Mouse (Mus musculus) CH12.LX (cell line): ENCODE results near the gene Hinfp. TPM values are rescaled to one million over a fixed set of nuclear protein-coding genes. Genes with fewer than 3 reads are reported as not detected.
A peak's percentile ranks its signal among the peaks of the same experiment; 100 is the strongest.

ENCODE experiments used
- DNase-seq: peaks from one replicate; pipeline ENCODE4 v3.0.0-alpha.2; 2013; ENCODE audit errors: extremely low read depth
- H3K27ac ChIP-seq: 2 replicates; pipeline ENCODE4 v1.5.1; 2012; ENCODE audit warnings: low read depth, mild to moderate bottlenecking, control low read depth, moderate library complexity; ENCODE audit not compliant: insufficient read depth
- H3K27me3 ChIP-seq: replicated peaks from 2 replicates; pipeline ENCODE3; 2012; ENCODE audit warnings: inconsistent platforms
- H3K36me3 ChIP-seq, 2 experiments: replicated peaks in 1 of 2; 2 replicates each; pipeline versions ENCODE3 to v1.6.1; 2012; ENCODE audit warnings: inconsistent platforms in 1 of 2, low read length in 1 of 2, mild to moderate bottlenecking in 1 of 2, mixed read lengths in 1 of 2, moderate library complexity in 1 of 2; ENCODE audit not compliant: control insufficient read depth in 1 of 2, insufficient read depth in 1 of 2
- H3K4me1 ChIP-seq, 2 experiments: 2 replicates each; pipeline ENCODE4 v1.6.1; 2012; ENCODE audit warnings: inconsistent platforms in 1 of 2, moderate library complexity in 1 of 2; ENCODE audit not compliant: insufficient read depth in 2 of 2, control insufficient read depth in 1 of 2
- H3K4me2 ChIP-seq: 2 replicates; pipeline ENCODE4 v1.6.1; 2012; ENCODE audit warnings: low read depth, mild to moderate bottlenecking, control low read depth; ENCODE audit not compliant: poor library complexity, insufficient read depth, severe bottlenecking
- H3K4me3 ChIP-seq, 3 experiments: fragments of 150-350 bp in 1 of 3; sonication (generic) in 1 of 3; replicated peaks in 1 of 3; 2 replicates each; pipeline versions ENCODE3 to v1.5.1; 2011 to 2012; ENCODE audit warnings: low read depth in 2 of 3, low read length in 2 of 3, mild to moderate bottlenecking in 2 of 3, moderate library complexity in 2 of 3, control low read depth in 1 of 3, improper control_type of control experiment in 1 of 3, inconsistent platforms in 1 of 3, mixed read lengths in 1 of 3; ENCODE audit not compliant: poor library complexity in 1 of 3
- H3K79me2 ChIP-seq: replicated peaks from 2 replicates; pipeline ENCODE4 v1.6.1; 2012; ENCODE audit warnings: mild to moderate bottlenecking, moderate library complexity; ENCODE audit not compliant: control insufficient read depth, poor library complexity, insufficient read depth, severe bottlenecking; ENCODE audit errors: extremely low read depth
- H3K9ac ChIP-seq: 2 replicates; pipeline ENCODE4 v1.6.1; 2012; ENCODE audit warnings: low read depth, mild to moderate bottlenecking, control low read depth, moderate library complexity; ENCODE audit not compliant: insufficient read depth
- H3K9me3 ChIP-seq: replicated peaks from 2 replicates; pipeline ENCODE3; 2012; ENCODE audit warnings: low read length, inconsistent platforms, mixed read lengths
- BHLHE40 ChIP-seq: IDR thresholded peaks from 2 replicates; pipeline ENCODE4 v1.6.1; 2011; ENCODE audit warnings: mild to moderate bottlenecking, low read depth, low read length, improper control_type of control experiment
- CHD1 ChIP-seq: IDR thresholded peaks from 2 replicates; pipeline ENCODE4 v1.6.1; 2012; ENCODE audit warnings: low read depth, low read length, improper control_type of control experiment, inconsistent platforms
- CHD2 ChIP-seq: IDR thresholded peaks from 2 replicates; pipeline ENCODE4 v1.6.1; 2011; ENCODE audit warnings: low read length, improper control_type of control experiment
- CTCF ChIP-seq, 2 experiments: IDR thresholded peaks in 1 of 2; conservative IDR thresholded peaks in 1 of 2; 2 replicates each; pipeline ENCODE4 v1.5.1; 2011 to 2012; ENCODE audit warnings: low read depth in 2 of 2, low read length in 2 of 2, improper control_type of control experiment in 1 of 2, inconsistent platforms in 1 of 2, mild to moderate bottlenecking in 1 of 2, moderate library complexity in 1 of 2
- E2F4 ChIP-seq: IDR thresholded peaks from 2 replicates; pipeline ENCODE4 v1.6.1; 2011; ENCODE audit warnings: low read depth, low read length, improper control_type of control experiment; ENCODE audit not compliant: insufficient replicate concordance
- ELF1 ChIP-seq: IDR thresholded peaks from 2 replicates; pipeline ENCODE4 v1.6.1; 2014; ENCODE audit warnings: low read depth, mild to moderate bottlenecking, inconsistent platforms, low read length, improper control_type of control experiment
- EP300 ChIP-seq: IDR thresholded peaks from 2 replicates; pipeline ENCODE4 v1.6.1; 2011; ENCODE audit warnings: low read length, improper control_type of control experiment
- ETS1 ChIP-seq: conservative IDR thresholded peaks from 2 replicates; pipeline ENCODE4 v1.6.1; 2012; ENCODE audit warnings: low read depth, mild to moderate bottlenecking, inconsistent platforms, low read length, improper control_type of control experiment, moderate library complexity
- GABPA ChIP-seq: IDR thresholded peaks from 2 replicates; pipeline ENCODE4 v1.6.1; 2012; ENCODE audit warnings: low read depth, low read length, improper control_type of control experiment, inconsistent platforms; ENCODE audit not compliant: insufficient replicate concordance
- HCFC1 ChIP-seq: IDR thresholded peaks from 2 replicates; pipeline ENCODE4 v1.6.1; 2012; ENCODE audit warnings: low read depth, mild to moderate bottlenecking, inconsistent platforms, low read length, improper control_type of control experiment
- IRF4 ChIP-seq: IDR thresholded peaks from 2 replicates; pipeline ENCODE4 v1.6.1; 2014; ENCODE audit warnings: low read depth, mild to moderate bottlenecking, inconsistent platforms, low read length, improper control_type of control experiment
- JUN ChIP-seq: IDR thresholded peaks from 2 replicates; pipeline ENCODE4 v1.6.1; 2011; ENCODE audit warnings: low read depth, mild to moderate bottlenecking, low read length, improper control_type of control experiment, moderate library complexity; ENCODE audit not compliant: insufficient read depth
- JUND ChIP-seq: conservative IDR thresholded peaks from 2 replicates; pipeline ENCODE4 v1.6.1; 2011; ENCODE audit warnings: low read depth, low read length, improper control_type of control experiment
- KAT2A ChIP-seq: IDR thresholded peaks from 2 replicates; pipeline ENCODE4 v1.6.1; 2012; ENCODE audit warnings: low read length, improper control_type of control experiment, inconsistent platforms; ENCODE audit not compliant: insufficient replicate concordance
- MAFK ChIP-seq: IDR thresholded peaks from 2 replicates; pipeline ENCODE4 v1.6.1; 2011; ENCODE audit warnings: low read length, improper control_type of control experiment; ENCODE audit not compliant: insufficient replicate concordance
- MAX ChIP-seq: IDR thresholded peaks from 2 replicates; pipeline ENCODE4 v1.6.1; 2011; ENCODE audit warnings: low read length, improper control_type of control experiment
- MAZ ChIP-seq: IDR thresholded peaks from 2 replicates; pipeline ENCODE4 v1.6.1; 2012; ENCODE audit warnings: low read depth, mild to moderate bottlenecking, inconsistent platforms, low read length, improper control_type of control experiment, moderate library complexity
- MEF2A ChIP-seq: IDR thresholded peaks from 2 replicates; pipeline ENCODE4 v1.6.1; 2014; ENCODE audit warnings: low read depth, mild to moderate bottlenecking, inconsistent platforms, low read length, improper control_type of control experiment, borderline replicate concordance
- MXI1 ChIP-seq: IDR thresholded peaks from 2 replicates; pipeline ENCODE4 v1.6.1; 2011; ENCODE audit warnings: mild to moderate bottlenecking, low read depth, low read length, improper control_type of control experiment
- MYC ChIP-seq: IDR thresholded peaks from 2 replicates; pipeline ENCODE4 v1.6.1; 2011; ENCODE audit warnings: low read depth, mild to moderate bottlenecking, improper control_type of control experiment, low read length
- NELFE ChIP-seq: IDR thresholded peaks from 2 replicates; pipeline ENCODE4 v1.6.1; 2011; ENCODE audit warnings: low read depth, low read length, improper control_type of control experiment
- NRF1 ChIP-seq: IDR thresholded peaks from 2 replicates; pipeline ENCODE4 v1.6.1; 2014; ENCODE audit warnings: low read depth, mild to moderate bottlenecking, inconsistent platforms, low read length, improper control_type of control experiment, moderate library complexity
- PAX5 ChIP-seq: IDR thresholded peaks from 2 replicates; pipeline ENCODE4 v1.6.1; 2012; ENCODE audit warnings: low read length, inconsistent platforms, mixed read lengths
- POLR2A ChIP-seq: IDR thresholded peaks from 2 replicates; pipeline ENCODE4 v1.6.1; 2011; ENCODE audit warnings: low read depth, mild to moderate bottlenecking, improper control_type of control experiment, low read length
- POLR2AphosphoS2 ChIP-seq: IDR thresholded peaks from 2 replicates; pipeline ENCODE4 v1.6.1; 2011; ENCODE audit warnings: low read depth, low read length, improper control_type of control experiment
- RAD21 ChIP-seq: IDR thresholded peaks from 2 replicates; pipeline ENCODE4 v1.6.1; 2011; ENCODE audit warnings: low read depth, mild to moderate bottlenecking, low read length, improper control_type of control experiment, moderate library complexity
- RCOR1 ChIP-seq: conservative IDR thresholded peaks from 2 replicates; pipeline ENCODE4 v1.6.1; 2012; ENCODE audit warnings: low read depth, mild to moderate bottlenecking, inconsistent platforms, low read length, improper control_type of control experiment
- SIN3A ChIP-seq: IDR thresholded peaks from 2 replicates; pipeline ENCODE4 v1.6.1; 2012; ENCODE audit warnings: low read length, improper control_type of control experiment, inconsistent platforms
- SMC3 ChIP-seq: IDR thresholded peaks from 2 replicates; pipeline ENCODE4 v1.6.1; 2011; ENCODE audit warnings: low read depth, low read length, improper control_type of control experiment
- TBP ChIP-seq: conservative IDR thresholded peaks from 2 replicates; pipeline ENCODE4 v1.6.1; 2011; ENCODE audit warnings: low read depth, low read length, improper control_type of control experiment
- TCF12 ChIP-seq: IDR thresholded peaks from 2 replicates; pipeline ENCODE4 v1.6.1; 2014; ENCODE audit warnings: low read depth, mild to moderate bottlenecking, inconsistent platforms, low read length, improper control_type of control experiment
- UBTF ChIP-seq: IDR thresholded peaks from 2 replicates; pipeline ENCODE4 v1.6.1; 2012; ENCODE audit warnings: low read depth, mild to moderate bottlenecking, inconsistent platforms, low read length, improper control_type of control experiment, moderate library complexity
- USF1 ChIP-seq: IDR thresholded peaks from 2 replicates; pipeline ENCODE4 v1.6.1; 2014; ENCODE audit warnings: low read depth, mild to moderate bottlenecking, inconsistent platforms, low read length, improper control_type of control experiment
- USF2 ChIP-seq: conservative IDR thresholded peaks from 2 replicates; pipeline ENCODE4 v1.6.1; 2011; ENCODE audit warnings: low read depth, low read length, improper control_type of control experiment
- ZC3H11A ChIP-seq: IDR thresholded peaks from 2 replicates; pipeline ENCODE4 v1.6.1; 2012; ENCODE audit warnings: low read depth, mild to moderate bottlenecking, inconsistent platforms, low read length, improper control_type of control experiment
- ZKSCAN1 ChIP-seq: IDR thresholded peaks from 2 replicates; pipeline ENCODE4 v1.6.1; 2012; ENCODE audit warnings: low read depth, inconsistent platforms, low read length, improper control_type of control experiment, borderline replicate concordance
- ZMIZ1 ChIP-seq: IDR thresholded peaks from 2 replicates; pipeline ENCODE4 v1.6.1; 2012; ENCODE audit warnings: low read depth, mild to moderate bottlenecking, inconsistent platforms, low read length, improper control_type of control experiment
- ZNF384 ChIP-seq: IDR thresholded peaks from 2 replicates; pipeline ENCODE4 v1.6.1; 2012; ENCODE audit warnings: low read depth, low read length, improper control_type of control experiment, inconsistent platforms
- dilution Hi-C: fragments of 300-500 bp; cut with MboI; formaldehyde crosslinking; loops from 2 replicates; pipeline ENCODE4 v1.14.3; 2020; ENCODE audit warnings: low sequenced_read_pairs; ENCODE audit not compliant: extremely low pct_unique_long_range_greater_than_20kb, extremely low pct_ligation_motif_present
- in situ Hi-C: fragments of 300-500 bp; cut with MboI; formaldehyde crosslinking; loops from 3 replicates; pipeline ENCODE4 v1.14.3; 2019; ENCODE audit warnings: low sequenced_read_pairs, low pct_ligation_motif_present, low pct_unique_long_range_greater_than_20kb, mixed read lengths
- polyA plus RNA-seq: library from polyadenylated mRNA; unstranded; fragments of >175 nt; gene quantifications from 2 replicates; pipeline ENCODE4 v1.2.1, GENCODE M21; 2012; ENCODE audit warnings: low read depth; ENCODE audit not compliant: insufficient read length
- total RNA-seq, 2 experiments: library from RNA; depleted of rRNA; stranded (reverse); fragments of 300-350 nt in 1 of 2; fragments of >200 nt in 1 of 2; gene quantifications; 2 replicates each; pipeline ENCODE4 v1.2.3; 2012 to 2014

Gene Hinfp
- total and polyA plus RNA-seq, 3 experiments = 14.0 to 18.9 (median 16.6) TPM

GRCm38 (mm10) chr9:44336093-44336406, 30.6 kb upstream of the Hinfp start:
- Histone ChIP-seq H3K4me2 (peak overlapping the region; percentile 76), H3K9me3 (peaks cover 2% of the 10 kb centered on the region), H3K4me1 (peaks cover 10 to 30% of the 10 kb centered on the region in 2 experiments; a peak in 2 of 4 replicates), H3K36me3 (peaks cover 52 to 63% of the 10 kb centered on the region in 2 experiments), H3K4me3 (peak overlapping the region; percentile 70 to 98 (median 87)), H3K27ac (no peak overlapping the region), H3K79me2 (peaks cover 31% of the 10 kb centered on the region), H3K27me3 (no peaks in the 10 kb centered on the region), H3K9ac (peak overlapping the region; percentile 96)
- DNase-seq = no peak
- dilution Hi-C loops (no loop called here), in situ Hi-C loops (no loop called here)
- TF ChIP-seq NRF1 (no peak), ETS1 (no peak), IRF4 (no peak), HCFC1 (no peak), USF2 (0 out of 2 replicates have a peak, but pooled peaks have one; percentile 2), RAD21 (no peak), ELF1 (no peak), CHD2 (no peak), POLR2A (no peak; the same call in 1 of the 2 replicates), USF1 (no peak), TCF12 (no peak), SIN3A (peak; percentile 53; the same call in 1 of the 2 replicates), NELFE (no peak), JUND (no peak), CTCF (conservative IDR thresholded peaks at IDR 0.05 in 1 of 2, IDR thresholded peaks at IDR 0.05 in 1 of 2; ENCODE audit: low read depth in 2 of 2, low read length in 2 of 2) (no peak), ZMIZ1 (no peak), MEF2A (no peak), ZNF384 (peak; percentile 79), ZC3H11A (no peak), EP300 (no peak), RCOR1 (no peak), ZKSCAN1 (no peak), MAZ (no peak), JUN (no peak), BHLHE40 (no peak), SMC3 (no peak), KAT2A (no peak), MYC (peak; percentile 47; the same call in 1 of the 2 replicates), CHD1 (no peak; the same call in 1 of the 2 replicates), MAX (no peak), MXI1 (peak; percentile 25; the same call in 1 of the 2 replicates), MAFK (no peak), PAX5 (no peak), UBTF (no peak), GABPA (no peak), POLR2AphosphoS2 (peak; percentile 70; the same call in 1 of the 2 replicates), E2F4 (no peak), TBP (0 out of 2 replicates have a peak, but pooled peaks have one; percentile 4)
